Mouse (Mus musculus): Measurements from ENCODE around the gene Setd7.

Gene Setd7

DNA sequence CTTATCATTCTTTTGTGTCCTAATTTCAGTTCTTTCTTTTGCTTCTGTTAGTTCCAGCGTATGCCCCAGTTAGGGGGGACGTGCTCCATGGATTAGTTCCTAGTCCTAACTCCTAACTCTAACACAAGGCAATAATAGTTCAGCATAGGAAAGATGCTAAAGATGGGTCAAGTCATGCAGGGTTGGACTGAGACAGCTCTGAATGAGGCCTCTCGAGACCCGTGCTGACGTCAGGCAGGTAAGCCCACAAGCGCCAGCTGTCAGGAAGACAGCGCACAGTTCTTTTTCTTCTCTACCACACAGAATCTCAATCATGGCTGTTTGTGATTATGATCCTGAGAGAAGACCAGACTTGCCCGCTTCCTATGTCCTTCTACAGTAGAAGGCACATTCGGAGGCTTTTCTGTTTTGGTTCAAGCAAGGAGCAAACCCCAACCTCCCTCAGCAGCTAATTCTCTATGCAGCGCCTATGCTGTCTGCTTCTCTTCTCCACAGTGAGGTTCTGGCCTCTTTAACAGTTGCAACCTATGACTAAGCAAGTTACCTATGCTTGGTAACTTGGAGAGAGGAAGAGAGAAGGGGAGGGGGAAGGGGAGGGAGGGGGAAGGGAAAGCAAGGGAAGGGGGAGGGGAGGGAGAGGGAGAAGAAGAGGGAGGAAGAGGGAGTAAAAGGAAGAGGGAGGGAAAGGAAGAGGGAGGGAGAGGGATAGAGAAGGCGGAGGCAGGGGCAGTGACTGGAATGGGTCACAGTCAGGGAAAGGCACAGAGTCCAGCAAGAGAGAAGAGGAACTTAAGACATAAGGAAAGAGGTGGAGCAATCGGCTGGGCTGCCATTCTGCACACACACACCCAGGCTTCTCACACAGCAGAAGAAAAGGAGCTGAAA is 42.6 kb downstream of the Setd7 start:
- no peak for DNase-seq

DNA sequence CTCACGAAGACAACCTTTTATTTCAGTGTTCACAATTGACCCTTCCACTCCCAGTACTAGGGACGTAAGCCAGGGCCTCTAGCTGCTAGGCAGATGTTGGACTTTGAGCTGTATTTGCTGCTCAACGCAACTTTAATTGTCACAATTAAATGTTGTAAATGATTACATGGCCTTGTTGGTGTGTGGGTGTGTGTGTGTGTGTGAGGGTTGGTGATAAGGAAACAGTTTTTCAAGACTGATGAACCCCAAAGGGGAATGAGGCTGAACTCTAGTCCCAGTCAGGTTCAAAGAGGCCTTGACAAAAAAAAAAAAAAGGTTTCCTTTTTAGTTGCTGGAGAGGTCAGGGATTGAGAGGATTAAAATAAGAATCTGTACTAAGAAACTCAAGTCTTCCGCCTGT is 43.2 kb downstream of the Setd7 start:
- DNase-seq, result no peak

DNA sequence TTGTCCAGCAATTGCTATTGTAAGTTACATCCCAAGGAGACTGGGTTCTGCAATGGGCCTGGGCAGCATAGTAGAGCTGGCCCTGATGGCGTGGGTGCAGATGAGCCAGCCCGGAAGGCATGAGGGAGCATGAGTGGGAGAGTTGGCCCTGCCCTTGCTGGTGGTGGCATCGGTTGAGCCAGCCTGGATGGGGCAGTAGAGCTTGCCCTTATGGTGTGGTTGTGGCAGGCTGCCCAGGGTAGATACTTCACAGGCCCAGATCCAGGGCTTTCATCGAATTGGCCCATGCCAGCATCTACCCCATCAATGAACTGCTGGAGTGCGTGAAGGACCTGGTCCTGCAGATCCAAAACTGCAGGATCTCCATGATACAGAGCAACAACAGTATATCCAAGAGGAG is 48.7 kb downstream of the Setd7 start:
- DNase-seq, result no peak

DNA sequence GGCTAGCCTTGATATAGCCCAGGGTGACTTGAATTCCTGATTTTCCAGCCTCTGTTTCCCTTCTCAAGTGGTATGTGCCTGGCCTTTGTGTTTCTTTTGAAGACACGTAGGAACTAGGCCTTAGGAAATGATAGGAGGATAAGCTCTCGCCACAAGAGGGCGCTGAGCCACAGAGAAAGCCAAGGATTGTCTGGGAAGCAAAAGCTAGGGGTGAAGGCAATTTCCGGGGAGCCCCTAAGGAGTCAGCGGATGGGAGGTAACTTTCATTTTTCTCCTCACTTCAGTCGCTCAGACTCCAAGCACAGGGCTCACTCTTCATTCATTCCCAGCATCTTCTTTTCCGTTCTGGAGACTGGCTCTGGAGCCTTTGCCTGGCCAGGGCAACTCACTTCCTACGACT is 49.8 kb downstream of the Setd7 start:
- peak; percentile 53 to 67 for DNase-seq

DNA sequence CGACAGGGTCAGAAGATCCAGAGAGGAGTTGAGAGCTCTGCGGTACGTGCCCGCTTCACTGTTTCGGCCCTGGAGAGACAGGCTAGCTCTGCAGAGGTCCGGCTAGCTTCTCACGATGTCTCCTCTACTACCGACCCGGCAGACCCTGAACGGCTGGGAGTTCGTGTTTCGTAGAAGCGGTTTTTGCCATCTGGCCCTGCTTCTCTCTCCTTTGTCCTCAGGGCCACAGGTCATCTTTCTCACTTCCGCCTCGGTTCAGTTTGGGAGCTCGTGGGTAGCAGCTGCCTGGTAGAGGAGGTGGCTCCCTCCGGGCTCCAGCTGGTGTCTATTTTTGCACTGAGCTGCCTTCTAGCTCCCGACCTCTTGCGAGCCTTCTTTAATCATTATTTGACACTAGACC is 55.2 kb downstream of the Setd7 start:
- DNase-seq, result no peak

DNA sequence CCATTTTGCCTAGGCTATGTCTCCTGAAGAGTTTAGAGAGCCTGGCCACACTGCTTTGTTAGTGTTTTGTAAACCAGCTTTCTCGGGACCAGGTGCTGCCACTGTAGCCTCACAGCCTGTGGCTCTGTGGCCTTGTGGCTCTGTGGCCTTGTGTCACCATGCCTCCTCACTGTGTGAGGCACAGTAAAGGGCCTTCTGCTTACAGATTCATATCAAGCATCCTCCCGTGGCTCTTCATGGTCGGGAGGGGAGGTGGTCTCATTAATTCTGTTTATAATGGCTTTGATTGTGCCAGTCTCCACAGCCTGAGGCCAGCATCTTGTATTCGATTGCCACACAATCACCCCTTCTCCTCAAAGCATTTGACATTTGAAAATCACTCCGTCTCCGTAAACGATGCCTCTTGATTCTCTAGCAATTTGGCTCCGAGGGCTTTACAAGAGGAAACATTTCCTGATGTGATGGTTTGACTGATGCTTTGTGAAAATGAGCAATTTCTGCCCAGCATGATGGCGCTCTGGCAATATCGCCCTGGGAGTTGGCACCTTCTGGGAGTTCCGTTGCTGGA is 56.2 kb downstream of the Setd7 start:
- DNase-seq, result no peak

DNA sequence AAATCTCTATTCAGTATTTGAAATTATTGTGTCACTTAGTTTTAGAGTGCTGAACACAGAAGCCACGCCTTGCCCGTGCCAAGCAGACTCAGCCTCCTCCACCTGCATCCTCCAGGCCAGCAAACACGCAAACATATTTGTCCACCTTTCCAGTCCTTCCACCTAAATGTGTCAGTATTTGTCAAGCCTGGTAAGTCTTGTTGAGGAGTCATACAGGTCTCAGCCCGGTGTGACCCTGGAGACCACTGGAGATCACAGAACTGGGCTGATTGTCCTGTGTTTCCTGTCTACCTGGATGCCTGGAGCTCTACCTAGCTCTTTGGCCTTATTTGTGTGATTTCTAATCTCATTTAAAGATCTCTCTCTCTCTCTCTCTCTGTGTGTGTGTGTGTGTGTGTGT is 60.8 kb downstream of the Setd7 start:
- no peak for DNase-seq

DNA sequence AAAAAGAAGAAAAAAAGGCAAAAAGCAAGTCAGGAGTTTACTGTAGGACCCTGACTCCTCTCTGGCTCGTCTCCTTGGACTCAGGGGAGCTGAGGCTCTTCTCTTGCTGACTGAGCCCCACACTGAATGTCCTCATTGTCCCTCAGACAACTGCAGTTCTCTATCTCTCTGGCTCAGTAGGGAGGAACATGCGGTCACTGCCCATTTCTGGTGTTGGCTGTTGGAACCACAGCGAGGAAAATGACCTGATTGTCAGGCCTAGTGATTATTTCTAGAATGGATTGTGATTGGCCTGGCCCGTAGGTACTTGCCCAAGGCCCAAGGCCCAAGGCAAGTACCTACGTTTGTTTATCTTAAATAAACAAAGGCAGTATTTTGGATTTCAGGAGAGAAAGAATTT is 62.0 kb downstream of the Setd7 start:
- no peak for DNase-seq

DNA sequence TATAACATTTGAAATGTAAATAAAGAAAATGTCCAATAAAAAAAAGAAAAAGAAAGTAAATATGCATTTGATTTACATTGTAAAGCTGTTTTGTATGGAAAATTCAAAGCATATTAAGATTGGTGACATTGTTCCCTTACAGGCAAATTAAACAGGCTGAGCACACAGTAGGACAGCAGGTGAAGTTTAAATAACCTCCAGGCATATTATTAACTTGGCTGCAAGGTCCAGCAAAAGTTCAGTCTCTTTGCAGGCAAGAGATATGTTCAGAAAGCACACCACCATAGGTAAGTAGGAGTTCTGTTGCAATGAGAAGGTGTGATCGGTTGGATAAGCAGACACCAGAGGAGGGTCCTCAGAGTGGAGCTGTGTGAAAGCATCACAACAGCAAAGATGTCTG is 62.7 kb downstream of the Setd7 start:
- no peak for DNase-seq

DNA sequence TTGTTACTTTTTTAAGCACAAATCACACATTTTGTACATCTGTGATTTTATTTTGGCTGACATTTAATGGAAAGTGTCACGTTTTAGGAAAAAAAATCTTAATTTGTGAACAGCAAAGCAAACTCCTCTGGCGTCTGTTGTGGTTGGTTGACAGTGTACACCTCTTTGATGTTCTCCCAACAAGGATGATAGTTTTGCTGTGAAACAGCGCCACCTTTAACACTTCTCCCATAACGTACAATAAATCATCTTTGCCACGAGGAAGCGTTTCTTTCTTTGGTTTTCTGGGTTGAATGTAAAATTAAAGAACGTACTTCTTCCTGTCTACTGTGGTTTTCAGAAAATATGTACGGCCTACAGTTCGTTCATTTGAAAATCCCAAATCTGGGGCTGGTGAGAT is 65.0 kb downstream of the Setd7 start:
- DNase-seq, result no peak

DNA sequence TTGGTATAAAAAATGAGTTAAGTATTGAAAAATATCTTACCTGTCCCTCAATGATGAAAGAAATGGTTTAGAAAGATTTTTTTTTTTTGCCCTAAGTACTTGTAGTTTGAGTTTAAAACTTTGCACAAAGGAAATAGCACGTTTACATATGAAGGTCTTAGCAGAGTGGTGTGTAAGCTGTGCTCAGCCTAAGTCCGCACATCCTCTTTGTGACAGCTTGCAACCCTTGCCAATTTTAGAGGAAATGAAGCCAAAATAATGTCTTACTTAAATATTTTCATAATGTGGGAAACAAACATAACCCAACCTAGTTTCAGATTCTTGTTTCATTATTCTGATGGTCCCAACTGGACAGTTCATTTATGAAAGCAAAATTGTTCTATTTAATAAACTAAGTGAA is 66.2 kb downstream of the Setd7 start:
- DNase-seq, result no peak

DNA sequence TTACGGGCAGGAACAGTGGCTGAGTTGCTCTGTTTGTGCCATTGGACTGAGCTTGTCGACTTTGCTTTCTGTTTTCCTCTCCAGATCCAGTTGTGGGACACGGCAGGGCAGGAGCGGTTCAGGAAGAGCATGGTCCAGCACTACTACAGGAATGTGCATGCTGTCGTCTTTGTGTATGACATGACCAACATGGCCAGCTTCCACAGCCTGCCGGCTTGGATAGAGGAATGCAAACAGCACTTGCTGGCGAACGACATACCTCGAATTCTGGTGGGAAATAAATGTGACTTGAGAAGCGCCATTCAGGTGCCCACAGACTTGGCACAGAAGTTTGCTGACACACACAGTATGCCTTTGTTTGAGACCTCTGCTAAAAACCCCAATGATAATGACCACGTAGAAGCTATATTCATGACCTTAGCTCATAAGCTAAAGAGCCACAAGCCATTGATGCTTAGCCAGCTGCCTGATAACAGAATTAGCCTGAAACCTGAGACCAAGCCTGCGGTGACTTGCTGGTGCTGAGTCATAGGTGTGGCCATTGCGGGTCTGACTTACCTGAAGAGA is 67.3 kb downstream of the Setd7 start:
- no peak for DNase-seq

DNA sequence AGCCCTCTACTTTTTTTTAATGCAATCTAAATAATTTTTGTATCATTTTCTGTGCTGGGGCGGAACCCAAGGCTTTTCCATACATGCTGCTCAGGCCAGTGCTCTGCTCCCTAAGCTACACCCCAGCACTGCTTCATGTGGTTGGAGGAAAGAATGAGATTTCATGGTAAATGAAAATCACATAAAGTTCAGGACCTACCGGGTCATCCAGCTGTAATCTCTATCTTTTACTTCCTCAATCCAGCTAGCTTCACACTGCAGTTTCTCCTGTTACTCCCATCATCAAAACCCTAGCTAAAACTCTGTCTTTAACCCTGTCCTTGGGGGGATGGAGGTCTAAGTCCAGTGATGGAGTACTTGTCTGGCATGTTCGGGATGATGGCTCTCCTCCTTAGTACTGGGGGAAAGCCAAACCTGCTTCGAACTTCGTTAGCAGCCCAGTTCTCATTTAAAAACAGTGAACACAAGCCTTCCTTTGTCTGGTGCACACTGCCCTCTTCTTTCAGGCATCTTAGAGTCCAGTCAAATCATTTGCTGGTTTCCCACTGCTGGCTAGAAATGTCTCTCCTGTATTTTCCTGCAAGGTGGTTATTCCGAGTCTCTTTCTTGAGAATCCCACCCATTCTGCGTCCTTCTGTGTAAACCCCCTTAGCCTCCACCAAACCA is 70.5 kb downstream of the Setd7 start:
- no peak for DNase-seq

DNA sequence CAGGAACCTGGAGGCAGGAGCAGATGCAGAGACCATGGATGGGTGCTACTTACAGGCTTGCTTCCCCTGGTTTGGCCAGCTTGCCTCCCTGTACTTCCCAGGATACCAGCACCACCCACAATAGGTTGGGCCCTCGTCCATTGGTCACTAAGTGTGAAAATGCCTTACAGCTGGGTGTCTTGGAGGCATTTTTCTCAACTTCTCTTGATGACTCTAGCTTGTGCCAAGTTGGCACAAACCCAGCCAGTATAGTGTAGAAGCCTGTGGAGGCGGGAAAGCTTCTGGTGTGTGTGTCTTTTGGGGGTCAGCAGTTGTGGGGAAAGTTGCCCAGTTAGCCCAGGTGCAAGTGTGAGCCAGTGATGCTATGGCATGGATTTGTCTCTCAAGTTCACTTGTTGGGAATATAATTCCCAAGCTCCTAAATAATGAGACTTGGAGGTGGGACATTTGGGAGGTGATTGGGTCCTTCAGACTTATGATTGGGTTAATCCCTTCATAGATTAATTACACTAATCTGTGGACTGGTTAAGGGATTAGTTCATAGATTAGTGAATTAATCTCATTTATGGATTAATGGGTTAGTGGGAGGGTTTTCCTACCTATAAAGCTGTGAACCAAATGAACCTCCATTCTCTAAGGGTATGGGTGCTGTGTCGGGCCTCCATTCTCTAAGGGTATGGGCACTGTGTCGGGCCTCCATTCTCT is 74.0 kb downstream of the Setd7 start:
- DNase-seq, result no peak

DNA sequence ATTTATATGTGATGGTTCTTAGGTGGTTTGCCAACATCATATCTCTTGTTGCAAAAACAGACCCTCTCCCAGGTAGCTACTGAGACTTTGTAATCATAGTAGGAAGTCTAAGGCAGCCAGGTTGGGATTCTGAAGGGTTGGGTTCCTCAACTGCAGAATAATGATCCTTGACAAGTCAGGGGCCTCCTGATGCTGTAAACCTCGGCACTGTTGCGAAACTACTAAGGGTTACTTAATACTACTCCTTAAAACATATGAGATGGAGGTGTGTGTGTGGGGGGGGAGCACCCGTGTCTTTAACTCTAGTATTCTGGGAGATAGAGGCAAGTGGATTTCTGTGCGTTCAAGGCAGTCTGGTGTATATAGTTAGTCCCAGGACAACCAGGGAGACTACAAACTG is 75.3 kb downstream of the Setd7 start:
- no peak for DNase-seq

DNA sequence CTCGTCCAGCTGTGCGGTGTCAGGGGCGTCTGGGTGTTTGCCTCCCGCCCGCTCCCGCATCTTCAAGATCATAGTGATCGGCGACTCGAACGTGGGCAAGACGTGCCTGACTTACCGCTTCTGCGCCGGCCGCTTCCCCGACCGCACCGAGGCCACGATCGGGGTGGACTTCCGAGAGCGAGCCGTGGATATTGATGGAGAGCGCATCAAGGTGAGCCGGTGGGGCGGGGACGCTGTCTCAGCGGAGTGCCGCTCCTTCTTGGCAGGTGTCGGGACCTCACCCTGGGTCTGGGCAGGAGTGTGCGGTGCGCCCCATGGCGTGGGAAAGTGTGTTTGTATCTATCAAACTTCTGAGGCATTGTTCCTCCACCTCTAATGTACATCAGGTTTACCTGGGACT is 76.3 kb downstream of the Setd7 start:
- no peak for DNase-seq

DNA sequence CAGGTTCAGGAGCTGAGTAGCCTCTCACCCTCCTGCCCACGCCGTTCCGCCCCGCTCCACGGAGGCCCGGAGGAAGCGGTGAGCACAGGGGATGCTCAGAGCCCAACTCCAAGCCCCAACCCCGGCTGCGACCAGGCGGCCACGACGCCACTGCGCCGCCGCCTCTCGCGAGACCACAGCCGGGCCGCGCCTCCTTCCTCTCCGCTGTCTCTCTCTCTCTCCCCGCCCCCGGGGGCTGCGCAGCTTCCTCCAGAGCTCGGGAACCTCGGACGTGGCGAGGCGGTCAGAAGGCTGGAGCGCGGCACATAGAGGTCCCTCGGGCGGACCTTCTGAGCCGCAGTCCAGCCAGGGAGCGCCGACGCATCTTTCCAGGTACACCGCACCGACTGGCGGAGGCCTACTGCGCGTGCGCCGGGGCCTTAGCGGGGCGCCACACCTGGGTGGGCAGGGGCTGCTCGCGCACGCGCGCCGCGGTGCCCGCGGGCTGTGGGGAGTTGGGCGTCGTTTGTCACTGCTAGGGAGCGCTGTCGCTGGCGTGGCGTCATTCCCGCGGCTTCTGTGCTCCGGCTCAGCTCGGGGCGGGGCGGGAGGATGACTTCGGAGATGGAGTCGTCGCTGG is 76.8 kb downstream of the Setd7 start, which contains the start of gene Rab33b:
Gene Rab33b, plus strand, starts transcription at position 180 of the 619 bp plus-strand sequence.
- DNase-seq, result peak; percentile 92 to 93

DNA sequence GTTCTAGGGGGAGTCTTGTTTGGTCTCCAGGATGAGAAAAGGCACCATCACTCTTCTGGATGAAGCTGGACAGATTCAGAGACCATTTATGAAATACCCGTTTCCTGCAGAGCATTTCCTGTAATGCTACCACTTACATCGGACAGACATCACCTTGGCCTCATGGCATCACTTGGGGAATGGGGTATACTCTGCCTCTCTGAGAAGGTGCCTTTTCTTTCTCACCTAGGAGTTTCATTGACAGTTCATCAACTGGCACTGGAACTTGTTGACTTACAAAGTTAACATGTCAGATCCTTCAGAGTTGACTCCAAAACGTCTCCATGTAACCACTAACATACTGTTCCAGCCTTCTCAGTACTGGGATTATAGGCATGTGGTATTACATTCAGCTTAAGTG is 77.9 kb downstream of the Setd7 start:
- DNase-seq, result no peak

DNA sequence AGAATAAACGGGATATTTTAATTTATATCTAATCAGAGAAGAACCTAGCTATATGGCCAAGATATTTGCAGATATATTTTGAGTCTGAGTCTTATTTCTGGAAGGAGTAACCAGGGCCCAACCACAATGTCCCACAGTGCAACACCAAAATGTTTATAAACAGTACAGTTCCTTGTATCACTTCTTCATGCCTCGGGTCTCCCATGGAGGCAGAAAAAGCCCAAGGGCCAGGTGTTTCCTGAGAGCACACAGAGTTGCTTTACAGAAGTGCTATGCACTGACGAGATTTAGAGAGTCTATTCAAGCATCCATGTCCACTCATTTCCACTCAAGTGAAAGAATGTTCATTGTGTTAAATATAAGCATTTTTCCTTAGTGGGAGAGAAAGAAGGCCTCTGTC is 78.8 kb downstream of the Setd7 start:
- no peak for DNase-seq

DNA sequence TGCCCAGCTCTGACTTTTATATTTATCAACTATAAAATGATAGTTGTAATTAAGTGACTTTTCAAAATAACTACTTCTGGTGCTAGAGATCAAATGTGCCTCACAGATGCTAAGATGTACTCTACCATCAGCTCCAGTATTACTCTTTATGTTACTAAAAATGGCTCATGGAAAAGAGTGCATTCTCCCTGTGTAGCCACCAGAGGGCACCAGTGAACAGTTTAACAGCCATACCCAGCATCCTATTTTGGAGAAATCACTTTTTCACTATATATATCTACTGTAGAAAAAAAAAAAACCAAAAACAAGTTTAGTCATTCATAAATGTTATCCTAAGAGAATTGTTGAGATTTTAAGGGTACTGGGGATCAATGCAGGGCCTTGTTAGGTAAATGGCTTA is 79.6 kb downstream of the Setd7 start:
- DNase-seq, result peak in 1 of 2 experiments; percentile 16

DNA sequence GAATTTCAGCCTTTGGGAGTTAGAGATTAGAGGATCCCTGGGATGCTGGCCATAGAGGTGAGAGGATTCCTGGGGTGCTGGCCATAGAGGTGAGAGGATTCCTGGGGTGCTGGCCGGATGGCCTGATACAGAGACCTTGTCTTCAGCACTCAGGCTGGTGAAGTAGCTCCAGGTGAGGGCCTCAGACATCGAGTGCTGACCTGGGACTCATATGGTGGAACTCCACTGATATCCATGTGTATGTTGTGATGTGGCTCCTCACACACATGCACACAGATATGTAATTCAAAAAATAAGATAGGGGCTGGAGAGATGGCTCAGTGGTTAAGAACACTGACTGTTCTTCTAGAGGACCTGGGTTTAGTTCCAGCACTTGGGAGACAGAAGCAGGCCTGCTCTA is 80.8 kb downstream of the Setd7 start:
- no peak for DNase-seq

DNA sequence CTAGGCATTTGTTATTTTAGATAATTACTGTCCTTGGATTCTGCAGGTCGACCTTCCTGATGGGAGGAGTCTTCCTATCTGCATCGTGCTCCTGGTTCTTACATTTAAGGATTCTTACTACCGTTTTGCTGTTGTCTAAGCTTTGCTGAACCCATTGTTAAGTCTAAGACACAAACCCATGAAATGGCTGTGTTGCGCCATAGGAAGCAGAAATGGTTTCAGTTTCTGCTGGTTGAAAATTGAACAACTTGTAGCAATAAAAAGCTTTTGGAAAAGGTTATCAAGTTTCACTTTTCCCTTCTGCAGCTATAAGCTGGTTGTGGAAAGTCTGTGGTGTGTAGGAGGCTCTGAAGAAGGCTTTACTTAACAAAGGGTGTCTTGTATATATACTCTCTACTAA is 85.0 kb downstream of the Setd7 start:
- no peak for DNase-seq

DNA sequence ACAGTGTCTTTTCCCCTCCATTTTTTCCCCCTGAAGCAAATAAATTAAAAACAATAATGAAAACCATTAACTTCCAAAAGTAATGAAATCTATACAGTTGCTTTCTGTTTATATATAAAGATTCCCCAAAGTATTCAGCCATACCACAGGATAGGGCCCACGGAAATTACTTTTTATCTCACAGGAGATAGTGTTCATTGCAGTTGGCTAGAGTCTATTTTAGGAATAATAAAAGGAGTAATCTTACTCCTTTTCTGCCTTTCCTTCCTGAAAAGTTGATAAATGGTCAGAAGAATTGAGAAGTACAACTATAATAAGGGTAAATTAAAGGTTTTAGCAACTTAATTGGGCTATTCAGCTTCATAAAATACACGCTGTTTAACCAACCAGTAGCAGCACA is 92.1 kb downstream of the Setd7 start:
- no peak for DNase-seq

Measured in thymus, adult 18-20 months (tissue).